Mouse (Mus musculus) layer of hippocampus, postnatal 25 days (tissue): ENCODE measurements around the gene Pabpn1l. TPM values are rescaled to one million over a fixed set of nuclear protein-coding genes. Genes with fewer than 3 reads are reported as not detected.
"Not testable (repeated sequence)": the region's sequence is repeated elsewhere in the genome, so short reads cannot be mapped to it uniquely, and the experiment has no call there.

Experiments used
- DNase-seq, 2 experiments: peaks; one replicate each; pipeline ENCODE4 v3.0.0; 2022; ENCODE audit warnings: mixed read lengths in 2 of 2, low spot score in 1 of 2; ENCODE audit errors: extremely low spot score in 1 of 2
- microRNA-seq, 2 experiments: library from miRNA; unstranded; fragments of <30 nt; microRNA quantifications; one replicate each; pipeline ENCODE4 v1.2.0; 2021
- total RNA-seq, 2 experiments: library from RNA; stranded (reverse); gene quantifications; 2 replicates each; pipeline ENCODE4 v1.2.3; 2021

Gene Pabpn1l
- total RNA-seq, 2 experiments from 2014 or later: 0.45 TPM; not detected in 1

DNA sequence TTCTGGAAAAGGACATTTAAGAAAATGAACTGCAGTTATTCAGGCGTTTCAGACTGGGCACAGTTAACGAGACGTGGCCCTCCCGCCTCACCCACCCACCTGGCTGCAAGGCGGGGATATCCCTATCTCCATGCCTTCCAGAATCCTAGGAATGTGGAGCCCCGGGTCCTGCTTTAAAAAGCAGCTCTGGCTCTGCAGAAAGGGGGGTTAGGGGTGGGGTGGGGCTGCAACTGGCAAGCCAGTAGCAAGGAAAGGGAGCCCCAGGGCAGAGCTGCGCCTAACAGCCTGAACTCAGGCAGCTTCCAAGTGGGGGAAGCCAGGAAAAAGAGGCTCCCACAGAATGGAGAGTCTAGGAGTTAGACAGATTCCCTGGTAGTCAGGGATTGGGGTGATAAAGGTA is 43.3 kb downstream of the Pabpn1l start:
- DNase-seq: no peak

DNA sequence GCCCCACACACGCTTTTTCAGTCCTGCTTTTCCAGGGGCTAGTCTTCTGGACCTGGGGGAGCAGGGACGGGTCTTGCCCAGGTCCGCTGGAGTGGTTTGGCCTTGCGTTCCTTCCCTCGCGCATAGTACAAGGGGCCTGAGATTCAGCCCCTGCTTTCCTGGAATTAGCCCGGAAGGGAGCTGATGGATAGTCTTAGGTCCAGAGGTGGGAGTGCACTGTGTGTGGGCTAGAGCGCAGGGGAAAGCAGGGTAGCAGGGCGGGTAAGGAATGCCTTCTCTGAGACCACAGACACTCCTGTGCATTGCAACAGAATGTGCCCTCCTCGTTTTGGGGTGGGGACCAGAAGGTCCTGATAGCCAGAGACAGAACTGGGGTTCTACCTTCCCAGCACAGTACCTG is 45.4 kb downstream of the Pabpn1l start:
- DNase-seq: no peak

DNA sequence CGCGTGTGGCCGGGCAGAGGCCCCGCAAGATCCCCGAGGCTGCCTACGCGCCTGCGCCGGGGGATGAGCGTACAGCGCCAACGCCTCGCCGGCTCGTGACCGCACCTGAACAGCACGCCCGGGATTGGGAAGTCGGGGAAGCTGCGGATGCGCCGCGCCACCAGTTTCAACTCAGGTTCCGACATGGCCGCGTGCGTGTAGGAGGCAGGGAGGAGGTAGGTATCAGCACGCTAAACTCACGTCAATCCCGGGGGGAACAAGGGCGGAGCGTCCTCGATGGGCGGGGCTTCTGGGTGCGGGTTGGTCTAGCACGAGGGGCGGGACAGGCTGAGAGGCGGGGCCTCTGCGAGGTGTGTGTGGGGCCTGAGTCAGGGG is 45.9 kb downstream of the Pabpn1l start, which contains the start of gene Aprt:
Gene Aprt, minus strand, starts transcription at position 262 of the 375 bp plus-strand sequence.
- DNase-seq: peak; percentile 83 to 86

DNA sequence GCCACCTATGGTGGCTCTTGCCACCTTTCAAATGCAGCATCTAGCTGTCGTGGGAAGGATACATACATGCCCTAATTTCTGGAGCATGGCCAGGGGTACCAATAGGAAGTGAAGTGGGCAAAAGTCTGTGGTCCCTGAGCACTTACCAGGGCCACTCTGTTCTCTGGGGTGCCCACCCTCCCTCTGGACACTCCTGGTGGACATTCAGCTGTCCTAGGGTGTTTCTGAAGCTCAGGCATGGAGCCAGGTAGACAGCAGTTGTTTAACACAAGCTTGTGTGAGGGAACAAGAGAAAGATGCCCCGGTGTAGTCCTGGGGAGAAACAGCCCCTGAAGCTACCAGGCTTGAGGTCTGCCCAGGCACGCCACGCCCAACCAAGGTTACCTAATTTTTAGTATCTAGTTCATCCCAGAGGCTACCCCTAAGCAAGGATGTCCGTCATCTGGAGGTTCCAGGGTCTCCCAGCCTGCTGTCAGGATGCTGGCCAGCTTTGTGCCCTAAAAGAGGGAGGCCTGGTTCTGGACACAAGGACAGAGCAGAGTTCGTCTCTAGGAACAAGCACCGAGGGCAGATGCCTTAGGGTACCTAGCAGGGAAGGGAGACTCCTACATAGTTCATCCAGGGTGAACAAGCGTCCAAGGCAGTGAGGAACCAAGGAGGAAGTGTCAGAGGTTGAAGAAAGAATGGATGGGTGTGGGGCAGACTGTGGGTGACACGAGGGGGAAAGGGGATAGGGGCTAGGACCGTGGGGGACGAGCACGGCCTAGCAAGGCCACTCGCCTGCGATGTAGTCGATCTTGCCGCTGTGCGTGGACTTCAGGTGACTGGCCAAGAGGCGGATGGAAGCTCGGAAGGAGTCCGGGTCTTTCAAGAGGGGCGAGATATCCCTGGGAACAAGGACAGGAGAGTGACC is 46.5 kb downstream of the Pabpn1l start:
- DNase-seq: no peak

DNA sequence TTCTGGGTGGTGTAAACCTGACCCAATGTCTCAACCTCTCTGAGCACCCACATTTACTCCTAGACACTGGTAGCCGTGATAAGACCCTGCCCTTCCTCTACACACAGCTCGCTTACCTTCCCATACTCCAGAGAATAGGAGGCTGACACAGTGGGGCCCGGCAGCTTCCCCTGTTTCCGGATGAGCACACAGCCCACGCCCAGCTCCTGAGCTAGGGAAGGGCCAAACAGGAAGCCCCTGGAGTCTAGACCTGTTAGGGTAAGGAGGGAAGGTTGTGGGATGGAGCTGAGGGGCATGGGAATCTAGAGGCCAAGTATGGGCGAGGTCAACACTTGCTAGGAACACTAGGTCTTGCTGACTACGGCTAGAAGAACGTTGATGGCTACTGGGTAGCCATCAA is 47.3 kb downstream of the Pabpn1l start:
- no peak for DNase-seq

DNA sequence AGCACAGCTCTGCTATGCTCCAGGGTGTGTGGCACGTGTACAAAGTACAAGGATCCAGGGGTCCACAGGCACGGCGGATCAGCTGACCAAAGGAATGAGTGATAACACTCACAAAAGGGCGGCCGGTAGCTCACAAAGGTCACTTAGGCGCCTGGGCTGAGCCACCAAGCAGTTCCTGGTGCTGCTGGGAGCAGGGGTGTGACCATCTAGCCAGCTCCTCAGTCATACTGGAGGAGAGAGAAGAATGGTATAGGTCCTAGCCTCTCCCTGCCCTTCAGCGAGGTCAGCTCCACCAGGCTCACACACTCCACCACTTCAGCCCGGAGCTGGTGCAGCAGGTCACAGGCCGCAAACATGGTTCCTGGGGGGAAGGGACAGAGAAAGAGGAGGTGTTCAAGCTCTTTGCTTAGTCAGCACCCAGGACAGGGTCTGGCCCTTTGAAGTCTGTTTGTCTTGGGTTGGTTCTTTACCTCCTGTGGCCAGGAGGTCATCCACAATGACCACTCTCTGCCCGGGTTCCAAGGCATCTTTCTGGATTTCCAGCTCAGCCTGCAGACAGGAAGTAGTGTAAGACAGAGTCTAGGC is 47.8 kb downstream of the Pabpn1l start:
- DNase-seq: no peak

DNA sequence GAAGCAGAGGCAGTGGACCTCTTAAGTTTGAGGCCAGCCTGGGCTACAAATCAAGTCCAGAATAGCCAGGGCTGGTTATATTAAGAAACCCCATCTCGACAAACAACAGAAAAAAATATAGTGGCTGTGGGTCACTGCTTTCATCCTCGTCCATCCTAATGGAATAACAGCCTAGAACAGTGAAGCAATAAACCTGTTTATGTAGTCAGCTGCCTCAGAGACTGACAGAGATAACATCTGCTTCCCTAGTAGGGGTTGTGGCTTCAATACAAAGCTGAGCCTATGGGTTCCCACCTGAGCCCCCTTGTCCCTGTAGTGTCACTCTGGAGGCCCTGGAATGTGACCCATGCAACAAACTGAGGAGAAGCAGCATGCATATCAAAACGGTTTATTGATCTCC is 48.3 kb downstream of the Pabpn1l start:
- DNase-seq: no peak

DNA sequence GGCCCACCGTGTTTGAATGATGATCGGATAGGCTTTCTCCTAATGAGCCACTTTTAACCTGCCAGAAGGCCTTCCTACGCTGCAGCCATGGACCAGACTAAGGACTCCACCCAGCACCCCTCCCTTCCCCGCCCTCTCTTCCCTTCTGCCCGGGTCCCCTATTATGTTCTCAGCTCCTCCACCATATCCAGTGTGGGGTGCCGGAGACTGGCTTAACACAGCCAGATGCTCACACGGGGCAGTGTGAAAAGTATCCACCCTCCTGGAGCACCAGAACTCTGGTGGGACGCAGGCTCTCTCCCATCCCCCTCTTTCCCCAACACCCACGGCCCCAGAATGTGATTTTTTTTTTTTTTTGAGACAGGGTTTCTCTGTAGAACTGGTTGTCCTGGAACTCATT is 49.0 kb downstream of the Pabpn1l start:
- no peak for DNase-seq

DNA sequence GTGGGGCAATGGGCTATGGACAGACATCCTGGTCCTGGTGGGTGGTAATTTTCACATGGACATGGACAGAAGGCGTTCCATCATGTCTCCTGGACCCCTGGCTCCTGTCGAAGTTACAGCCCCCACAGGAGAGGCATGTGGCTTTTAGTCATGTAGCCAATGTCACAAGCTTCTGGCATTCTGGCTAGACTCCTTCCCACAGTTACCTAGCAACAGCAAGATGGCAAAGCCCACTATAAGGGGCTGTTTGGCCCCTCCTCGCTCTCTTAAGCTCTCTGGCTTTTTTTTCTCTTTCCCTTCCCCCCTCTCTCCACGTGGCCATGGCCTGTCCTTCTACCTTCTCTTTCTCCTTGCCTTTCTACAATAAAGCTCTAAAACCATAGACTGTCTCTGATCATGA is 49.4 kb downstream of the Pabpn1l start:
- DNase-seq: not testable (repeated sequence)

DNA sequence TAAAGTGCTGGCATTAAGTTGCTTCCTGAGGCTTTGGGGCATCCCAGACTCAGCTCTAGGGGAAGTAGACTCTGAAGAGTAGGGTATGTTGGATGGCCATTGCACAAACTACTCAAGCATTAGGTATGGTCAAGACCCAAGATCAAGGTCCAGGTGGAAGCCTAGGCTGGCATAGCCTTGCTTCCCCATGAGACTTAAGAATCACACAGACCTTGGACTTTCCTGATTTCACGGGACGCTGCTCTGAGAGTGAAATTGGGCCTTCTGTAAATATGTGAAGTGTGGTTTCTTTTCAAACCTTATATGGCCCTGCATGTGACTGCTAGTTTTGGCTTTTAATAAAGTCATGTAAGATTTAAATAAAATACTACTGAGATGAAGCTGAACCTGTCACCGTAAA is 49.8 kb downstream of the Pabpn1l start:
- no peak for DNase-seq

DNA sequence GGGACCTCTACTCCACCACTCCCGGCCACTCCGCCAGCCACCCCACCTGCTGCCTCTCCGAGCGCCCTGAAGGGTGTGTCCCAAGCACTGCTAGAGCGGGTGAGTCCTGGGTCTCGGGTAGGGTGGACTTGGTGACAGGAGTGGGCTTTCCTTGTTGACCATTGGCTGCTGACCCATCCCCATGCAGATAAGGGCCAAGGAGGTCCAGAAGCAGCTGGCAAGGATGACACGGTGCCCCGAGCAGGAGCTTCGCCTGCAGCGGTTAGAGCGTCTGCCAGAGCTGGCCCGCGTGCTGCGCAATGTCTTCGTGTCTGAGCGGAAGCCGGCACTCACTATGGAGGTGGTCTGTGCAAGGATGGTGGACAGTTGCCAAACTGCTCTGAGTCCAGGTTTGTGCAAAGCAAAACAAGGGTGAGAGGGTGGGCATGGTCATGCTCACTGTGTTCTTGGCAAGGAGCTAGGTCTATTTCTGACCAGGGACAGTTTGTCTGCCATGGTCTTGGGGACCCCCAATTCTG is 50.7 kb downstream of the Pabpn1l start:
- no peak for DNase-seq

DNA sequence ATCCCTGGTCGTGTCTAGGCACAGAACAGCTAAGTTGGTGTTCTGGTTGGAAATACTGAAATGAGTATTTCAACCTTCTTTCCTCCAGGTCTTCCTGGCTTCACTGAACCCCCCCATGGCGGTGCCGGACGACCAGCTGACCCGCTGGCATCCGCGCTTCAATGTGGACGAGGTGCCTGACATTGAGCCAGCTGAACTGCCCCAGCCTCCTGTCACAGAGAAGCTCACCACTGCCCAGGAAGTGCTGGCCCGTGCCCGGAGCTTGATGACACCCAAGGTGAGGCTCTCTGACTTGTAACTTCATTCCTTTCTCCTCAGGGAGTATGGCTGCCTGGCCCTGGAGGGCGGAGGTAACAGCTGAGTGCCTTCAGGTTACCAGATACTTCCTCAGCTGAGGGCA is 51.4 kb downstream of the Pabpn1l start:
- DNase-seq: no peak

DNA sequence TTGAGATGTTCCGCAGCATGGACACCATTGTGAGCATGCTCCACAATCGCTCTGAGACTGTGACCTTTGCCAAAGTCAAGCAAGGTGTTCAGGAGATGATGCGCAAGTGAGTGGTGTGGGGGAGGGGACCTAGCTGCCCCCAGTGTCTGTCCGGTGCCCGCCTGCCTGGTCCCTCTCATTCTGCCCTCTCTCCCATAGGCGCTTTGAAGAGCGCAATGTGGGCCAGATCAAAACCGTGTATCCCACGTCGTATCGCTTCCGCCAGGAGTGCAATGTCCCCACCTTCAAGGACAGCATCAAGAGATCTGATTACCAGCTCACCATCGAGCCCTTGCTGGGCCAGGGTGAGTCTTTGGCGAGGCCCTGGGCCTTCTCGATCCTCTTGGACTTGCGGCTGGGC is 52.5 kb downstream of the Pabpn1l start:
- DNase-seq: no peak

Small RNAs within 50 kb of the gene (microRNA-seq; reads per million reads assigned to microRNA genes)
- 0 reads per million in 2 experiments for gene Mir6396

Other genes starting within 250 kb of the Pabpn1l start
- 10 to 100 TPM; 32.8 to 38.5 TPM for gene Zc3h18, start 246.1 kb downstream of the Pabpn1l start, total RNA-seq
- not detected for gene Il17c, start 200.7 kb downstream of the Pabpn1l start, total RNA-seq
- gene Cyba, start 189.8 kb downstream of the Pabpn1l start, total RNA-seq: 10 to 100 TPM in 1 of 2 experiments, 1 to 10 TPM in 1; 8.9 to 10.3 TPM
- gene Mvd, start 179.3 kb downstream of the Pabpn1l start, total RNA-seq: 10 to 100 TPM; 23.1 to 25.2 TPM
- not detected for gene Snai3, start 162.0 kb downstream of the Pabpn1l start, total RNA-seq
- gene Rnf166, start 146.7 kb downstream of the Pabpn1l start, total RNA-seq: 10 to 100 TPM; 26.0 to 35.0 TPM
- gene Ctu2, start 146.6 kb downstream of the Pabpn1l start, total RNA-seq: 10 to 100 TPM; 22.1 to 22.2 TPM
- 1 to 10 TPM; 3.6 to 5.7 TPM for gene Piezo1, start 71.4 kb downstream of the Pabpn1l start, total RNA-seq
- 1 to 10 TPM; 1.1 to 1.6 TPM for gene Cdt1, start 54.7 kb downstream of the Pabpn1l start, total RNA-seq
- 10 to 100 TPM; 62.5 to 69.6 TPM for gene Aprt, start 45.8 kb downstream of the Pabpn1l start, total RNA-seq
- 10 to 100 TPM; 11.2 TPM for gene Galns, start 11.3 kb downstream of the Pabpn1l start, total RNA-seq
- 10 to 100 TPM; 75.2 to 87.6 TPM for gene Trappc2l, start 11.1 kb downstream of the Pabpn1l start, total RNA-seq
- gene Cbfa2t3, start 76.4 kb upstream of the Pabpn1l start, total RNA-seq: 10 to 100 TPM; 40.0 to 43.6 TPM
- 10 to 100 TPM; 14.8 to 22.0 TPM for gene Acsf3, start 152.7 kb upstream of the Pabpn1l start, total RNA-seq
- 1 to 10 TPM in 1 of 2 experiments, under 1 TPM in 1; 0.70 to 1.2 TPM for gene Cdh15, start 225.2 kb upstream of the Pabpn1l start, total RNA-seq